Mouse (Mus musculus) lung, adult 2 months (tissue): Measurements from ENCODE around the gene Nek5.

Experiments used
- CTCF ChIP-seq: fragments of 200-500 bp; IDR thresholded peaks from 2 replicates; pipeline ENCODE4 v1.5.1; 2011; ENCODE audit warnings: mild to moderate bottlenecking, low read length, control low read depth; ENCODE audit not compliant: insufficient read depth
- POLR2A ChIP-seq: fragments of 200-500 bp; IDR thresholded peaks from 2 replicates; pipeline ENCODE4 v1.6.1; 2011; ENCODE audit warnings: low read depth, mild to moderate bottlenecking, control low read depth, low read length, borderline replicate concordance; ENCODE audit errors: extremely low read depth

GRCm38 (mm10) chr8:22169167-22169566 is 44.3 kb upstream of the Nek5 start:
- TF ChIP-seq CTCF: no peak
- no peak for TF ChIP-seq POLR2A
